Mouse (Mus musculus) layer of hippocampus, postnatal 14 days (tissue): Measurements from ENCODE around the gene Ntf5. TPM values are rescaled to one million over a fixed set of nuclear protein-coding genes. Genes with fewer than 3 reads are reported as not detected.
A peak's percentile ranks its signal among the peaks of the same experiment; 100 is the strongest.
"Not testable (repeated sequence)": the region's sequence is repeated elsewhere in the genome, so short reads cannot be mapped to it uniquely, and the experiment has no call there.

Experiments used
- DNase-seq, 2 experiments: peaks; one replicate each; pipeline ENCODE4 v3.0.0; 2021 to 2022; ENCODE audit warnings: low spot score in 2 of 2, mixed read lengths in 1 of 2
- long read RNA-seq, 2 experiments: library from polyadenylated mRNA; stranded (forward); transcript quantifications; one replicate each; pipeline ENCODE4 v2.0.0; 2021
- total RNA-seq, 2 experiments: library from RNA; stranded (reverse); gene quantifications; 2 replicates each; pipeline ENCODE4 v1.2.3; 2021

Gene Ntf5
- under 1 TPM in 1 of 2 experiments, not detected in 1; 0.31 TPM for total RNA-seq
- long read RNA-seq, experiment 1, partial matches to known transcripts: 0 of 1 reads
- long read RNA-seq, experiment 1, other reads (novel, unspliced or antisense): 1 of 1 reads
- long read RNA-seq, experiment 2: 0 reads

DNA sequence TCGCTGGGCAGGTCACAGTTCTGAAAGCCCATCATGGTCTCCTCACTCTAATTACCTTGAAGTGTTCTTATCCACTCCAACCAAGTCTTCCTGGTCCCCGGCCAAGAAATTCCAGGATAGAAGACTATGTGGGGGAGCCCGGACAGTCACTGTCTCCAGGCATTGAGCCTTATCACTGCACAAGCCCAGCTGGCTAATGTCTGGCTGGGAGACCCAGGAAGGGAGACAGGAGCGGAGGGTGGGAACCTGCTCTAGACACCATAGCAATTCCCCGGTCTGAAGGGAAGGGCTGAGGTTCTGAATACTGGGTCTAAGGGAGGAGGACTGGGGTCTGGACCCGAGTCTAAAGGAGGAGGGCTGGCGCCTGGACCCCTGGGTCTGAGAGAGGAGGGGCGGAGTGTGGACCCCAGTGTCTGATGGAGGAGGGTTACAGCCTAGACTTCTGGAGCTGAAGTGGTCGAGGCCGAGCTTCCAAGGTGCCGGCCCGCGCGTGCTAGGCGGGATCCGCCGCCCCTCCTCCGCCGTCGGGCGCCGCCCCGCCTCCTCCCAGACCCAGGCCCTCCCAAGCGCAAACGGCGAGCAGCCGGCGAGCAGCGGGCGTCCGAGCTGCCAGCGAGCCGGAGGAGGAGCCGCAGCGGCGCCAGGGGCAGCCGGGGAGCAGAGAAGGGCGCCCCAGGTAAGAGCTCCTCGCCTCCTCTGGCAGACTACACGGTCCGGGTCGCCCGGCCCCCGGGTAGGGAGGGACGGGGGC, at the start of gene Ntf5:
Ntf5 (plus strand) TSS at position 583 of the 751 bp plus-strand sequence.
- DNase-seq: no peak

DNA sequence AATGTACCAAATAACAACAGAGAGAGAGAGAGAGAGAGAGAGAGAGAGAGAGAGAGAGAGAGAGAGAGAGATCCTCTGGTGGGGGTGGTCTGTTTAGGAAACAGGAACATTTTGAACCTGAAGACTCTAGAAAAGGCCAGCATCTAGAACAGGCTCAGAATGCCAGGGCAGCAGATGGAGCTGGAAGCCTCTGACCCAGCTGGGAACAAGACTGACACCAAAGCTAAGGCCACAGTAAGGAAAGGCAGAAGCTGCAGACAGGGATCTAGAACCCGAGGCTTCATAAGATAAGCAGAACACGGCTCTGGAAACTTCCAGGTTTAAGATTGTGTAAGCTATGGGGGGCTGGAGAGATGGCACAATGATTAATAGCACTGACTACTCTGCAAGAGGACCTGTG, 49.5 kb upstream of the Ntf5 start:
- no peak for DNase-seq

DNA sequence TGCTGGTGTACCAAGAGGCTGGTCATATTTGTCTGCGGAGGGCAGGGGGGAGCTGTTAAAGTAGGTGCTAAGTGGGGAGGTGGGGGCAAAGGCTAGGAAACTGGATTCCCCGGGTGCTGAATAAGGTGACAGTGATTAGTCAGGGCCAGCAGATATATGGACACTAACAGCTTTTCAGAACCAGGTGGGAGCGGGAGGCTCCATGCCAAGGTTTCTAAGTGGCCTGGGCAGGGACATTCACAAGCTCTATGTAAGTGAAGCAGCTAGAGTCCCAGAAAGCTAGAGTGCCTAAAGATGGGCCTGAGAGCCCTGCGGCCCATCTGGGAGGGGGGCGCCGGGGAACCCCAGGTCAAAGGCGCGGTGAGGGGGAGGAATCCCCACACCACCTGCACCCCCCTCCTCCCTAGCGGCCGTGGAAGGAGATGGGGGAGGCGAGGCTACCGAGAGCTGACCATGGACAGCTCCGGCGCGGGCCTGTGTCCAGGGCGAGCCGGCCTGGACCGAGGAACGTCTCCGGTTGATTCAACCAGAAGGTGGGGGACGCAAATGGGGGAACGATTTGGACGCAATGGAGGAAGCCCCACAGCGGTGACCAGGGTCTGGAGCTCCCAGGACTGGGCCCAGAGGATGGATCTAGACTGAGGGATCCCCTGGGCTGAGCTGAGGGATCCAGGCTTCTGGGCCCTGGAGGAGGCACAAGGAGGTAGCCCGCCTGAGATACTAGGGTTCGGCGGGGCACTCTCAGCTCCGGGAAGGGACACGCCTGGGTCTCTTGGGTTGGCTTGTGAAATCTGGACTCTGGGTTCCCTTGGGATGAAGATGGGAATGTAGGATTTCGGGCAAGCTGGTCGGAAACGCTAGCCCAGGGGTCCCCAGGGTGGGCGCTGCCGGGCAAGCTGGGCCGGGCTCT, 47.5 kb upstream of the Ntf5 start:
- DNase-seq: peak in 1 of 2 experiments; percentile 46

DNA sequence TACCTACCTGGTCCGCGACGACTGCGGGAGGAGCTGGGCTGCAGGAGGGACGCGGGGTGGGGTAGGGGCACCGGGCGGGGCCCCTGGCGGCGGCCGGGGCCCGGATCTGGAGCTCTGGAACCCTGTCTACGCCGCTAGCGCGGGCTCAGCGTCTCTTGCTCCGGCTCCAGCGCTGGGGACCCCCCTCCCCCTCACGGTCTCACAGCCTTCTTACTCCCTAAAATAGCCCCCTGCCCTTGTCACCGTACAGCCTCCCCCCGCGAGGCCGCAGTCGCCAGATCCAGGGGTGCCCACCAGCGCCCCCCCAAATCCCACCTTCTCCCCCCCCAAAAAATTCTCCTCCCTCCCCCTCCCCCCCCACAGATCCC, 46.9 kb upstream of the Ntf5 start, which contains the start of gene Ppfia3:
Ppfia3 (minus strand) TSS at position 368 of the 368 bp plus-strand sequence.
- DNase-seq: no peak

DNA sequence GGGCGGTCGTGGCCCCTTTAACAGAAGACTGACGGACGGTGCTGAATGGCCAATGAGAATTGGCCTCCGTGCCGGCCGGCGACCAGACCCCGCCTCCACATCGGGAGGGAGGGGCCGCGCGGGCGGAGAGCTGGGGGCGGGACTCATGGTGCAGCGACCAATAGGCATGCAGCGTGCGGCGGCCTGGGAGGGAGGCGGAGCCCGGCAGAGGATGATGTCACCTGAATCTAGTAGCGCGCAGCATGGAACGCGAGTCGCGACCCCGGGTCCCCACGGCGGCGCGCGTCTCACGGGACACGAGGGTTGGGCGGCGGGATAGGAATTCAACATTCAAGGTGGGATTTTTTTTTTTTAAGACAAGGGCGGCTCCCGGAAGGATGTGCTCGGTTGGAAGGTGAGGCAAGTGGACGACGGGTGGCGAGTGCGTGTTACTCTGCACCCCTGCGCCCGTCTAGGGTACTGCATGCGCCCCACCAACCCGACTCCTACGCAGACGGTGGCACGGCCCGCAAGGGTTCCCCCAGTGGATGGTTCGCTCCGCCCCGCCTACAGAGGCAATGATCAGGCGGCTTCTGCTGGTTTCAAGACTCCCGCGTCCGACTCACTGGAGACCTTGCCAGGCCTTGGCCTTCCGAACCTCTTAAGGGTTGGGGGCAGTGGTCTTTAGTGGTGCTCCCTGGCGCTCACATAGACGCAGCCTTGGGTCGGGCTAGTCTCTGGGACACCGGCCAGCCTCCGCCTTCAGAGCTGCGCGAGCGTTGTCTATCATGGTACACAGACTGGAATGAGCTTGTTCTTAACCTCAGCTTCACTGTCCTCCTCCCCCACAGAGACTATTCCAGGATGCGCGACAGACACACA, 46.2 kb upstream of the Ntf5 start:
- DNase-seq: peak; percentile 99

DNA sequence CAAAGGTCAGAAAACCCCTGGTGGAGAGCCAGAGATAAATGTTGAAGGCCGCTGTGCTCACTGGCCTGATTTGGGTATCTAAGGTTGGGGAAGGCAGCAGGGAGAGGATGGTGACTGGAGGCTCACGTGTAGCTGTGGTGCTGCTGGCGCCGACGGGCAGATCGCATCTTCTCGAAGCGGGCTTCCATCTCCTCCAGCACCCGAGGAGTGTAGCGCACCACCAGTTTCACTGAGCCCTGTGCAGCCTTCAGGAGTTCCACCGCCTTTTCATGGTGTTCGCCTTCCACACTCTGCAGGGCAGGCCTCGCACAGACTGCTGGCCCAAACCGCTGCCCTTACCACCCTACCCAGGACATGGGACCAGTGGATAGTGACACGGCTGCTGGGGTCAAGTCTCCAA, 45.3 kb upstream of the Ntf5 start:
- no peak for DNase-seq

DNA sequence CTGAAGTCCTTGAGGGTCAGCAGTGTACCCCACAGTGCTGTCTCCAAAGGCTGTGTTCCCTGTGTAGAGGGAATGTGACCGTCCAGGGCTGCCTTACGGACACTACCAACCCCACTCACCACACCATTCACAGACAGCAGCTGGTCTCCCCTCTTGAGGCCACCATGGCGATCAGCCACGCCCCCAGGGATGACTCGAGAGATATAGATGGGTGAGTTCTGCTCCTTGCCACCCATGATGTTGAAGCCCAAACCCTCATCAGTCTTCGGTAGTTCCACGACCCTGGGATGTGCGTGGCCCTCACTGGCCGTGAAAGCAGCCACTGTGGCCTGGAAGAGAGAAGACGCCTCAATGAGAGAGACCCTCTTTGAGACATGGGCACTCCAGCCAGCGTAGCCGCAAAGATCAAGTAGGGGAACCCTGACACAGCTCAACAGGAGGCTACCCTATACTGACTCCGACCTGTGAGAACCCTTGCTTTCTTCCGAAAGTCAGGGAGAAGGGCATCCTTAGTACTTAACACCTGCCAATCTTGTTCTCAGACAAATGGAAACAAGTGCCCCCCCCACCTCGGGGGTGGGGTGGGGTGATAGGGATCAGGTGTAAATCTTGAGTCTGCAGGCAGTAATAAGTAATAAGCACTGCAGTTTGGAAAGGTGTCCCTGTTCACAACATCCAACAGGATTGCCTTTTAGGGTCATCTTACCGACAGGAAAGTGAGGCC, 44.3 kb upstream of the Ntf5 start:
- DNase-seq: peak in 1 of 2 experiments; percentile 4

DNA sequence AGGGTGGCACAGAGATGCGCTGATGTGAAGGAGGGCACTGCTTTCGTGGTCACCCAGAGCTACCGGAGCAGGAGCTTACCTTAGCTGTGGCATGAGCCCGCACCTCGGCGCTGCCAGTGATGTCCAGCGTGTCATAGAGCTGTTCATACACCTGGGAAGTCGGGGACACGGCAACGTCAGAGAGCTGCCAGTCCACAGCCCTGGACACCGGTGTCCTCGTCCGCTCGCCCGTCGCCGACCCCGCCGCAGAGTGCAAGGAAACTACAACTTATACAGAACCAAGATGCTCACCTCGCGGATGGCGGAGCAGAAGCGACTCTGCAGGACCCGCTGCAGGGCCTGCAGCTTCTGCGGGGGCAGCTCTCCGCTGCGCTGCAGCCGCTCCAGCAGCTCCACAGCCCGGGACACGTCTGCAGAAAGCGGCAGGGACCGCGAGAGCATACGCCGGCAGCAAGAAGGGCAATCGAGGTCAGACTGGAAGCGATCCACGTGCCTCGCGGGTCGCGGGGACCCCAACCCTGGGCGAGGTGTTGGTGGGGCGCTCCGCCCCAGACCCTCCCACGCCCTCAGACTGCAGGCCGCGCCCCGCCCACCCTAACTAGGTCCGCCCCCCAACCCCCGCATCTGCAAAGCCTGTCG, 43.5 kb upstream of the Ntf5 start:
- DNase-seq: no peak

DNA sequence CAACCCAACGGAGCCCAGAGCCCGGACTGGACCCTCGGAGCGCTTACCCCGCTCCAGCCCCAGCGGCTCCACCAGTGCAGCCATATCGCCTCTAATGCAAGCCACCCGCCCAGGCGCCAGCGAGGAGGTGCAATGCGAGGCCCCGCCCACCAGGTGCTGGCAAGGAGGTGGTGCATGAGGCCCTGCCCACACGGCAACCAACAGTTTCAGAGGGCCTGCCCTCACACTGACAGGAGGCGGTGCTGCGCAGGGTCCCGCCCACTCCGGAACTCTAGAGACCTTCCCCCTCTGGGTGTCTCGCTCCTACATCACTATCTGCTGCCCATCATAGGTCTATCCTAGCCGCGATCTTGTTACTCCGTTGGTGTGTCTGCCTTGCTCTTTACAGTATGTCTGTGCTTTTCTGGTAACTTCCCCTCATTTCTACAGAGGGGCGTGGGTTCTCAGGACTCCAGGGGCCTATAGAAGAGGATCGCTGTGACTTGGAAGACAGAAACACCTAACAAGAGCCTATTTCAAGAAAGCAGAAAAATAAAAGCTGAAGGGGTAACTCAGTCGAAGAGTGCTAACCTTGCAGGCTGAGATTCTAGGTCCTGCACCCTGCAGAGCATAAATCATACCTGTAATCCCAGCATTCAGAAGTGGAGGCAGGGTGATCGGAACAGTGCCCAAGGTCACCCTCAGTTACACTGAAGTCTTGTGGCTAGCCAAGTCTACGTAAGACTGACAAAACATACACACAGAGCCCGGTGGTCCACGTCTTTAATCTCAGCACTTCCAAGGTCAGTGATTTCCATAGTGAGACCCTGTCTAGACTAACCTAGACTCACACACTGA, 42.8 kb upstream of the Ntf5 start, which contains the start of gene Lin7b:
Lin7b (minus strand) TSS at position 109 of the 837 bp plus-strand sequence.
- peak; percentile 93 to 95 for DNase-seq

DNA sequence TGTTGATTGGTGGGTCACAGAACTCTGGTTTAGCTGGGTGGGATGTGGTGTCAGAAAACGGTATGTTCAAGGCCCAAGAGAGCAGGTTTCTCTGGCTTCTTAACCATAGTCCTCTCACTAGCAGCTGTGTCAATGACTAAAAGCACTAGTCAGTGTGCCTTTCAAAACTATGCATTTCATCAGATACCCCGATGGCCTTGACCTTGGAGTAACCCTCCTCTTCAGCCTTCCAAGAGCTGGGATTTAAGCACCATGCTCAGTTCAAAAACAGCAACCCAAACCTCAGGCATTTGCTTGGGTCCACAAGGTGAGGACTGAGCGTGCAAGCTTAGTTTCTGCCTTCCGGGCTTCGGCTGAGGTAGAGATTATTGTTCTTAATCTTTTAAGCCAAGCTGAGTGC, 41.1 kb upstream of the Ntf5 start:
- DNase-seq: no peak

DNA sequence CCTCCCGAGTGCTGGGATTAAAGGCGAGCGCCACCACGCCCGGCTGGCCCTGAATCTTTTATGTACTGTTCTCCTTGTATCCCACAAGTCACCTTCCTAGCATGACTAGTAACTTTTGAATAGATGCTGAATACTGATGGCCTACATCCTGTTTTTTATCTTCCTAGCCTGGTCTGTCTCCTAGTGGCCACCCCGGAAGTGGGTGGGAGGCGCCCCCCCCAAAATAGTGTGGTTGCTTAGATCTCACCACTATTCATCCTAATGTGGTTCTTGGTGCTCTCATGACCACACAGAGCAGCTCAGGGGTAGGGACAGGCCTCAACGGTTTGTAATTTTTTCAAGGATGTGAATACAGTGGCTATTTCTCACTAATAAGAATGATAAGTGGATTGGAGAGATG, 38.9 kb upstream of the Ntf5 start:
- no peak for DNase-seq

DNA sequence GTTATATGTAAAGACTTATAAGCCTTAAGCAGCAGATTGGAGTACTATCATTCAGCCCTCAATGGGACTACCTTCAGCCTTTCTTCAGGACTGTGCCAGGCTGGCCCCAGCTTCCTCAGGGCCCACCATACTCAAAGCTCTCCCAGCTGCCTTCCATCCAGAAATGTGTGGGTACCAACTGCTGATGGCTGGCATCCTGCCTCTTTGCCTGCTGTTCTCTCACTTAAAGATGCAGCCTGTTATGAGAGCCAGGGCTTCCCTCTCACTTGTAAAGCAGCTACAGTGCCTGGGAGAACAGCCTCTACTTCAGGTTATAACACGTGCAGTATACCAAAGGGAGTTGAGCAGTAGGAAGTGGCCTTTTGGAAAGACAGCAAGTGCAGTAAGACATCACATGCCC, 37.4 kb upstream of the Ntf5 start:
- DNase-seq: peak in 1 of 2 experiments; percentile 45

DNA sequence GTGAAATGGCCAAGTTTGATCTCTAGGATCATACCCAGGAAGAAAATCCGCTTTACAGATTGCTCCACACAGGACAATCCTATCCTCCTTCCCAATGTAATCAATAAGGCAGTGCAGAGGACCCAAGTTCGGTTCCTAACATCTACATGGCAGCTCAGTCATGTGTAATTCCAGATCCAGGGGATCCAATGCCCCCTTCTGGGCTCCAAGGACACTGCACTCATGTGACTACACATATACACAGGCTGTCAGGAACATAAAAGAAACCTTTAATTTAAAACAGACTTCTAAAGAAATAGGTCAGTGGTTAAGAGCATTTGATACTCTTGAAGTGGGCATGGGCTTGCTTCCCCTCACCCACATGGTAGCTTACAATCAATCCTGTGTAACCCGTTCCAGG, 27.4 kb upstream of the Ntf5 start:
- no peak for DNase-seq

DNA sequence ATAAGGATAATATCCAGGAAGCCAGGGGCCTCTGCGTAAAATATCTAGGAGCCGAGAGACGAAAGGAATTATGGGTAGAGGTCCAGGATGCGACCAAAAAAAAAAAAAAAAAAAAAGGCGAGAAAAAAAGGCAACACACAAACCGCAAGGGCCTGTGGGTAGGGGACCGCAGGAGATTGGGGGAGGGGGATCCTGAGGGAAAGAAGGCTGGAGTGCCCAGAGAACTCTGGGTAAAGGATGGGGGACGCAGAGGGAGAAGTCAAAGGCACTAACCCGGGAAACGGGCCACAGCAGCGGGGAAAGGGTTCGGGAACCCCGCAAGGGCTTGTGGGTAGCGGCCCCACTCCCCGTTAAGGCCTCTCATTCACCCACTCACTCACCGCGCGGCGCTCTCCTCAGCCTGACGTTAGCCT, 18.4 kb upstream of the Ntf5 start:
- DNase-seq: no peak

DNA sequence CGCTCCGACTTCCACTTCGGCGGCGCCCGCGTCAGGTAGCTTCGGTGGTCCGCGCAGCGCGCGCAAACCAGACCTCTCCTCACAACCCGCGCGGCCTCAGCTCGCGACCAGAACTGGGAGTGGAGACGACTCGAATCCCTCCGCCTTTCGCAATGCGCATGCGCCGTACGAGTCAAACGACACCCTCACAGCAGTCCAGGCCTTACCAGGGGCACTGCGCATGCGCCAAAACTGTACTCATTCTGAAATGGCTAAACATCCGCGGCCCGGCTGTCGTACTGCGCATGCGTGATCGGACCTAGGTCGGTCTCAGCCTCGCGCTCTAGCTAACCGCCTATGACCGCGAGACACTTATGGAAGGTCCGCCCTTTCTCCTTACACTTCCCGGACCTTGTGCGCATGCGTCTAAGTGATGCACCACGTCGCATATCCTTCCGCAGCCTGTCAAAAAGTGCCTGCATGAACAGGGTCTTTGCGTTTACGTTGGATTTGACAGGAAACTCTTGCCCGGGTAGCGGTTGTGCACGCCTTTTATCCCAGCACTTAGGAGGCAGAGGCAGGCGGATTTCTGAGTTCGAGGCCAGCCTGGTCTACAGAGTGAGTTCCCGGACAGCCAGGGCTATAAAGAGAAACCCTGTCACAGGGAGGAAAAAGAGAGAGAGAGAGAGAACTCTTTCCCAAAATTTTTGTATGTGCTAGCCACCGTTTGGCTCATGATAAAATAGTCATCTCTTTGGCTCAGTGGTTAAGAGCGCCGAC, 17.7 kb upstream of the Ntf5 start, which contains the start of gene Snrnp70:
Snrnp70 (minus strand) TSS at position 165 of the 759 bp plus-strand sequence.
- peak; percentile 100 for DNase-seq

DNA sequence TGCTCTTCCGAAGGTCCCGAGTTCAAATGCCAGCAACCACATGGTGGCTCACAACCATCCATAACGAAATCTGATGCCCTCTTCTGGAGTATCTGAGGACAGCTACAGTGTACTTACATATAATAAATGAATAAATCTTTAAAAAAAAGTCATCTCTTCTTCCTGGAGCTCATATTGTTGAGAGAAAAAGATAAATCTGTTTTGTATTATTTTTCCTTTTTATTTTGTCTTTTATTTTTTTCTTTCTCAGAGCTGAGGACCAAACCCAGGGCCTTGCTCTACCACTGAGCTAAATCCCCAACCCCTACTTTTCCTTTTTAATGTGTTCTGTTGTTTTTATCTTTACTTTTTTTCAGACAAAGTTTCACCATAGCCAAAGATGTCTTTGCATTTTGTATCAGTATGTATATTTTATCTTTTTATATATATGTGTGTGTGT, 17.1 kb upstream of the Ntf5 start:
- not testable (repeated sequence) for DNase-seq

DNA sequence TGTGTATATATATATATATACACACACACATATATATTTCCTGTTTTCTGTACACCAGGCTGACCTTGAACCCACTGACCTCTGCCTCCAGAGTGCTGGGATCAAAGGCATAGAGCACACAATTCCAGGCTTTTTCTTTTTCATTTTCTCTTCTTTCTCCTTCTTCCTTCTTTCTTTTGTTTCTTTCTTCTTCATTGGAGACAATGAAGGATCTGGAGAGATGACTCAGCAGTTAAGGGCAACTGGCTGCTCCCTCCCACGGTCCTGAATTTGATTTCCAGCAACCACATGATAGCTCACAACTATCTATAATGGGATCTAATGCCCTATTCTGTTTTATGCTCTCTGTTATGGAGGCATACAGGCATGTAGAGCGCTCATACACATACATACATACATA, 16.7 kb upstream of the Ntf5 start:
- no peak for DNase-seq
